Mouse (Mus musculus) forebrain, embryonic 12.5 days (tissue): ENCODE measurements around the gene Mlycd. TPM values are rescaled to one million over a fixed set of nuclear protein-coding genes. Genes with fewer than 3 reads are reported as not detected.

Experiments
- ATAC-seq: fragments of 200-750 bp; cut with Nextera tagmentation; 2 replicates; pipeline ENCODE4 v1.8.0; 2017; ENCODE audit warnings: moderate TSS enrichment; ENCODE audit not compliant: low FRiP score
- H3K27ac ChIP-seq: fragments of 300-500 bp; sonication (generic); 2 replicates; pipeline ENCODE4 v1.5.1; 2016; ENCODE audit warnings: mild to moderate bottlenecking
- H3K27me3 ChIP-seq: fragments of 300-500 bp; sonication (generic); 2 replicates; pipeline ENCODE4 v1.6.1; 2016; ENCODE audit warnings: mild to moderate bottlenecking
- H3K36me3 ChIP-seq: fragments of 300-500 bp; sonication (generic); replicated peaks from 2 replicates; pipeline ENCODE4 v1.6.1; 2016; ENCODE audit warnings: mild to moderate bottlenecking
- H3K4me1 ChIP-seq: fragments of 300-500 bp; sonication (generic); 2 replicates; pipeline ENCODE4 v1.6.1; 2016
- H3K4me2 ChIP-seq: fragments of 300-500 bp; sonication (generic); 2 replicates; pipeline ENCODE4 v1.6.1; 2016; ENCODE audit warnings: mild to moderate bottlenecking, moderate library complexity
- H3K4me3 ChIP-seq: fragments of 300-500 bp; sonication (generic); replicated peaks from 2 replicates; pipeline ENCODE4 v1.5.1; 2016; ENCODE audit warnings: mild to moderate bottlenecking
- H3K9ac ChIP-seq: fragments of 300-500 bp; sonication (generic); 2 replicates; pipeline ENCODE4 v1.6.1; 2016; ENCODE audit warnings: mild to moderate bottlenecking
- H3K9me3 ChIP-seq: fragments of 300-500 bp; sonication (generic); 2 replicates; pipeline ENCODE4 v1.6.1; 2016
- WGBS: fragments of 180-500 bp; shearing (Covaris S2); methylation state at CpG from one replicate; pipeline ENCODE4 v1.1.7; 2016; 5-methylcytosine and 5-hydroxymethylcytosine counted together
- polyA plus RNA-seq: library from polyadenylated mRNA; unstranded; fragments of >200 nt; fragmentation: Nextera tagmentation; extraction: Ambion mirVana; gene quantifications from 2 replicates; pipeline ENCODE4 v1.2.1, GENCODE M21; 2016

Gene Mlycd
- polyA plus RNA-seq, 1 experiment from 2014 or later = 13.9 TPM

DNA sequence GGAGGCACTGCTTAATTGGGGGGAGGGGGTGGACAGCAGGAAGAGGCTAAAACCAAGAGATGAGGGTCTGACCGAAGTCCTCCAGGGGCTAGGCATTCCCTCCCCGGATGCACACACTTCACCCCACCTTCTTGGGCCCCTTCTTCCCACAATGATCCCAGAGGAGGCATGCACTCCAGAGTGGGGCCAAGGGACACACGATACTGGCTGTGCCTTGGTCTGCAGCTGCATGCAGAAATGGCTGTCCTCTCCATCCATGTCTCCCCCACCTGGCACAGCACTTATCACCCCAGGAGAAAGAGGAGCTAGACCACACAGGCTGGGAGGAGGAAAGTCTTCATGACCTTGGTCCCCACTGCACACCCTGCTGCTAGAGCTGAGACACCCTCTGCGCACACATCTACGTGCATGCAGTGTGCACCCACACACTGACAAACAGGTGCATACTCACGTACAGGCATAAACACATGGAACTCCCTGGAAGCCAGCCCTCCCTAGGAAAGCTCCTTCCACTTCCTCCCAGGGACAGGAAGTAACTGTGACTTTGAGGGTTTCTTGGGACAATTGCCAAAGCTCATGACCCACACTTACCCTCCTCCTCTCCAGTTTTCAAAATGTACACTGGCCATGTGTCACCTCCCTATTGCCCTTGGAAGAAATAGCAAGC, 31.5 kb downstream of the Mlycd start:
- no peak overlapping the region for H3K9ac ChIP-seq
- H3K27ac ChIP-seq = no peak overlapping the region
- peaks cover 4% of the 10 kb centered on the region; the same call in 1 of the 2 replicates for H3K4me1 ChIP-seq
- no peaks in the 10 kb centered on the region for H3K9me3 ChIP-seq
- H3K27me3 ChIP-seq = no peaks in the 10 kb centered on the region
- no peak overlapping the region for H3K4me3 ChIP-seq
- H3K4me2 ChIP-seq = no peak overlapping the region
- no peaks in the 10 kb centered on the region for H3K36me3 ChIP-seq
- no peak for ATAC-seq
- 87% methylated on average over 6 of the region's 6 CpGs for WGBS

DNA sequence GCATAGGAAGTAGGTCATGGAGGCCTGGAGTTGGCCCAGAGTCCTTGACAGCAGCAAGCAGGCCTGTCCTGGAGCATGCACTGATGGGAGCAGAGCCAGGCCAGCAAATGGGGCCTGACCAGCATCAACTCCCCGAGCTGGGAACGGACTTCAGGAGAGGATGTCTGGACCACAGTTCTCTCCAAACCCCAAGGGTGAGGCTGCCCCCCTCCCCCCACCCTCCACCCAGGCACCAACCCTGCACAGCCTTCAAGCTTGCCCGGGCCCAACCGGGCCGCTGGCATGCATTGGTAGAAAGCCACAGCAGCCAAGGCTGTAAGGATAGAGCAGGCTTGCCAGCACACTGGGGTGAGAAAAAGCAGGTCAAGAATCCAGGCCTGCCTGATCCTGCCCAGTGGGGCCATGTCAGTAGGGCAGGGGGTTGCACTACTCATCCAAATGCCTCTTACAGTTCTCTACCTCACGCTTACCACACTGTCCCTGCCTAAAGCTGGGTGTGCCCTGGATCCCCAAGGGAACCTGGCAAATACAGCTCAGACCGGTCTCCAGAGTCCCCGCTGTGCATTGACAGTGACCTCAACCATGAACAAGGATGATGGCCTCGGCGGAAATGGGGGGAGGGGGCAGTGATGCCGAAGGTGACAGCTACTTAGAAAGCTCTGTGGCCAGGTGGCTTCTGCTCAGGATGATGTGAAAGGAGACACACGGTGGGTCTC, 33.1 kb downstream of the Mlycd start:
- no peak overlapping the region for H3K27ac ChIP-seq
- H3K36me3 ChIP-seq = no peaks in the 10 kb centered on the region
- no peak overlapping the region for H3K9ac ChIP-seq
- H3K4me3 ChIP-seq = no peak overlapping the region
- no peaks in the 10 kb centered on the region for H3K9me3 ChIP-seq
- H3K4me2 ChIP-seq = no peak overlapping the region
- H3K27me3 ChIP-seq = no peaks in the 10 kb centered on the region
- no peaks in the 10 kb centered on the region for H3K4me1 ChIP-seq
- ATAC-seq = no peak
- WGBS = 80% methylated on average over 12 of the region's 12 CpGs

DNA sequence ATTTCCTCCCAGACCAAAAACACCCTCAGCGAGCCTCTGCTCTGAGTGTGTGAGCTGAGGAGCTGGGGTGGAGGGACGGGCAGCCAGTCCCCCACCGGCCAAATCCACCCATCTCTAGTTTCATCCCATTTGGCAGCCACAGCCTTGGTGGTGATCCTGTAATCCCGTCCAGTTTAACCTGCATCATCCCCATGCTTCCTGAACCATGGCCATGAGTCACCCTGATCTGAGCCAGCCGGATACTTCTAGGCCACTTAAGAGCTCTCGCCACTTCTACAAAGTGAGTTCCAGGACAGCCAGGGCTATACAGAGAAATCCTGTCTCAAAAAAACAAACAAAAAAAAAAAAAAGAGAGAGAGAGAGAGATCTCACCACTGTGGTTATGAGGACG, 33.7 kb downstream of the Mlycd start:
- H3K4me1 ChIP-seq = no peaks in the 10 kb centered on the region

DNA sequence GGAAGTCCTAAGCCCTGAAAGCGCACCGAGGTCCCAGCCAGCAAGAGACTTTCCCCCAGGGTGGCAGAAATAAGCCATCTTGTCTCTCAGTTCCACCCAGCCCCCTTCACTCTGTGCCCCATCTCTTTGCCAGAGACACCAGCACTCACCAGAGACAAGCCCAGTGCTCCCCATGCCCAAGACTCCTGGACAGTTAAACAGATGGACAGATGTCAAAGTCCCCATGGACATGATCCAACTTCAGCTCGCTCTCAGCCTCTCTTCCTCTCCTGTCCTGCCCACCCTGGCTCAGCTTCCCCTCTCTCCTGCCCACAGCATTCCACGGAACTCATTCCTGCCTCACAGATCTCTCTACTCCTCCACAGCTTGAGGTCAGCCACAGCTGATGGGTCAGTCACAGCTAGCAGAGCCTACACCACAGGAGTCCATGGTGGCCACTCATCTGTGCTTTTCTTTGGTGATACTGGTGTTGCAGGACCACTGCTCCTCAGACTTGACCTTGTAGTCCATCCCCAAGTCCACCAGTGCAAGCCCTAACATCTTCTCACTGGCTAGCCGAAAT, 34.2 kb downstream of the Mlycd start:
- no peaks in the 10 kb centered on the region for H3K36me3 ChIP-seq
- WGBS = 89% methylated on average over 5 of the region's 5 CpGs
- no peak overlapping the region for H3K4me3 ChIP-seq
- H3K9ac ChIP-seq = no peak overlapping the region
- H3K27ac ChIP-seq = no peak overlapping the region
- no peaks in the 10 kb centered on the region for H3K27me3 ChIP-seq
- no peak for ATAC-seq
- H3K4me1 ChIP-seq = no peaks in the 10 kb centered on the region
- H3K9me3 ChIP-seq = no peaks in the 10 kb centered on the region
- H3K4me2 ChIP-seq = no peak overlapping the region

More for the DNA sequence above, 33.7 kb downstream of the Mlycd start:
- Histone ChIP-seq H3K27me3 (no peaks in the 10 kb centered on the region), H3K4me2 (no peak overlapping the region), H3K36me3 (no peaks in the 10 kb centered on the region), H3K4me3 (no peak overlapping the region), H3K27ac (no peak overlapping the region), H3K9me3 (no peaks in the 10 kb centered on the region), H3K9ac (no peak overlapping the region)
- WGBS = 73% methylated on average over 7 of the region's 7 CpGs
- no peak for ATAC-seq

DNA sequence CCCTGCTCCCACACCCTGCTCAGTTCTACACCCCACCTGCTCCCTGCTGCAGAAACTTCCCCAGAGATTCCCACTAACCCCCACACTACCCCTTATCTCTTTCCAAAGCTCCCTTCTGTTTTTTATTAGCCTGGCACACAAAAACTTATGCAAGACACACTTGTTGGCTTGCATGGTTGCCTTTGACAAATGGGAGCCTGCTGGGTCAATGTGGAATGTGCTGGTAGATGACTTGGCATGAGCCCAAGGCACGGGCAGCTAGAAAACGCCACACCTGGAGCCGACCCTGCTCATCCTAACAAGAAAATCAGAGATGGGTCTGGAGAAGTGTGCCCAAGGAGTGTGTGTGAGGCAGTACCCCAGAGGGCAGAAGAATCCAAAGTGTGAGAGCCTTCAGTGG, 34.9 kb downstream of the Mlycd start:
- Histone ChIP-seq H3K4me3 (no peak overlapping the region), H3K9ac (no peak overlapping the region), H3K4me2 (no peak overlapping the region), H3K27ac (no peak overlapping the region), H3K9me3 (no peaks in the 10 kb centered on the region), H3K36me3 (no peaks in the 10 kb centered on the region), H3K27me3 (no peaks in the 10 kb centered on the region), H3K4me1 (no peaks in the 10 kb centered on the region)
- no peak for ATAC-seq
- 87% methylated on average over 3 of the region's 3 CpGs for WGBS

DNA sequence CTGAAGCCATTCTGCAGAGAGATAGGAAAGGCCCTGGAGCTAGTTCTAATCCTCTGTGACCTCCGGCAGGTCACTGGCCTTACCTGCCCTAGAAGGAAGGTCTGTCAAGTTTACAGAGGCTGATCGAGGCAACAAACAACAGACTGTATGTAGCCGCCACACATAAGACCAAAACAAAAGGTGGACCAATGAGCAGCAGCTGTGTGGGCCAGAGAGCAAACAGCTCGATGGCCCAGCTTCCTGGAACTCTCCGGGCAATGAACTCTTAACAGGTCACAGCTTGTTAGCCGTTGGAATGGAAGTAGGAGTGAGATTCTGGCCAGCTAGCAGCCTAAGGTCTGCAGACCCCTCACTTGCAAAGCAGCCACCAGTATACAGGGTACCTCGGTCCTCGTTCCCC, 35.6 kb downstream of the Mlycd start:
- Histone ChIP-seq H3K4me1 (no peaks in the 10 kb centered on the region), H3K4me2 (no peak overlapping the region), H3K4me3 (no peak overlapping the region), H3K9me3 (no peaks in the 10 kb centered on the region), H3K27me3 (no peaks in the 10 kb centered on the region), H3K9ac (no peak overlapping the region), H3K27ac (no peak overlapping the region), H3K36me3 (no peaks in the 10 kb centered on the region)
- ATAC-seq = no peak
- 80% methylated on average over 8 of the region's 8 CpGs for WGBS

DNA sequence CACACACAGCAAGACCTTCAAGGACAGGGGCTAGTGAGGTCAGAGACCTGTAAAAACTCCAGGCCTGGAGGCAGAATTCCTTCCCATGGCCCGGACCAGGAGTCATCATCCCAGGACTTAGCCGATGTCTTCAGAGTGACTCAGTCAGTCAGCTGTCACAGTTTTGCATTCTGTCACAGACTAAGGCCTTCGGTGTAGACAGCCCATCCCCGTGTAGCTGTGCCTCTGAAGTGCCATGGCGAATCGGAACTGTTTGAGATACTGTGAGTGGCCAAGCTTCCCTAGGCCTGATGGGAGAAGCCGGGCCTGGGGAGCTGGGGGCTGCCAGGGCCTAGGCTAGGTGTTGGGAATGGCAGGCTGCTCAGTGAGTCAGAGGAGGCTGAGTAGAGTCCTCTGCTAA, 36.0 kb downstream of the Mlycd start:
- Histone ChIP-seq H3K36me3 (no peaks in the 10 kb centered on the region), H3K4me3 (no peak overlapping the region), H3K27ac (no peak overlapping the region), H3K9me3 (no peaks in the 10 kb centered on the region), H3K4me1 (no peaks in the 10 kb centered on the region), H3K4me2 (no peak overlapping the region), H3K27me3 (no peaks in the 10 kb centered on the region), H3K9ac (no peak overlapping the region)
- ATAC-seq = no peak
- 84% methylated on average over 7 of the region's 7 CpGs for WGBS

DNA sequence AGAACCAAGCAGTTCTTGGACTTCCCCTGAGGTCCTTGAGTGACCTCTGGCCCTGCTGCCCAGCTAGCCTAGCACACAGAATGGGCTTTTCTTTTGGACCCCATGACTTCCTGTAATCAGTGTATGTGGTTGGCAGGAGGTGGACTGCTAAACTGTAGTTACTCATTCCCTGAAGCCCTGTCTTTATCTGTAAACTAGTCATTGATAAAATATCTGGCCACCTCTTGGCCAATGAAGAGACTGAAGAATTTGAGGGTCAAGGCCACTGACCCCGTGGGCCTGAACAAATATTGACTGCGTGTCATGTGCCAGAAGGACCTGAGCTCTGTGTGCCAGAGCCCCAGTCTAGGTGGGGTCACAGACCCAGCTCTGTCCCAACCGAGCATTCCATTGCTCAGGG, 37.7 kb downstream of the Mlycd start:
- H3K36me3 ChIP-seq = no peaks in the 10 kb centered on the region
- H3K9ac ChIP-seq = no peak overlapping the region
- H3K27ac ChIP-seq = no peak overlapping the region
- H3K27me3 ChIP-seq = no peaks in the 10 kb centered on the region
- peaks cover 5% of the 10 kb centered on the region; the same call in 1 of the 2 replicates for H3K4me1 ChIP-seq
- H3K4me3 ChIP-seq = no peak overlapping the region
- H3K4me2 ChIP-seq = no peak overlapping the region
- ATAC-seq = no peak
- WGBS = 50% methylated on average over 3 of the region's 3 CpGs
- H3K9me3 ChIP-seq = no peaks in the 10 kb centered on the region

DNA sequence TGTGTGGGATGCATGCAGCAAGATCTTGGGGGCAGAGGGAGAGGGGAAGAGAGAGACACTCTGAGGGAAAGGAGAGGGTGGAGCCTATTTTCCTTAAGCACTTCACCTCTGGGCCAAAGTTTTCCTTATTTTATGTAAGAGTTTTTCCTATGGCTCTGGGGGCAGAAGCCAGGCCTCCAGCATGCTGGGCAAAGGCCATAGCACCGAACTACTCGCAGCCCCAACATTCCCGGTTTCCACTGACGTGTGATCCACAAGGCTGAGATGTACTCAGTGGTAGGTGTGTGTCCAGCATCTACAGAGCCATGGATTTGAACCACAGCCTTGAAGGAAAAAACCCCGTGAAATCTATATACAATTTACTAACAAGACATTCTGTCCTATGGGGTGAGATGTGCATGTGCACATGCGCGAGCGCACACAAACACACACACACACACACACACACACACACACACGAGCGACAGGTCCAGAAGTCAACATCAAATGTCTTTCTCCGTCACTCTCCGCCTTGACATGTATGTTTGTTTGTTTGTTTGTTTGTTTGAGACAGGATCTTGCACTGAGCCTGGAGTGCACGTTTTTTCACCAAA, 39.0 kb downstream of the Mlycd start, which contains the start of gene Osgin1:
Osgin1 (plus strand) TSS at position 543 of the 593 bp plus-strand sequence.
- H3K36me3 ChIP-seq = no peaks in the 10 kb centered on the region
- no peaks in the 10 kb centered on the region for H3K9me3 ChIP-seq
- no peak within 1 kb of the TSS for H3K4me3 ChIP-seq
- H3K9ac ChIP-seq = no peak within 1 kb of the TSS
- WGBS = 91% methylated on average over 13 of the region's 13 CpGs
- no peak for ATAC-seq
- no peaks in the 10 kb centered on the region for H3K27me3 ChIP-seq
- H3K4me1 ChIP-seq = peaks cover 5% of the 10 kb centered on the region; the same call in 1 of the 2 replicates
- H3K4me2 ChIP-seq = no peak within 1 kb of the TSS
- no peak within 1 kb of the TSS for H3K27ac ChIP-seq

DNA sequence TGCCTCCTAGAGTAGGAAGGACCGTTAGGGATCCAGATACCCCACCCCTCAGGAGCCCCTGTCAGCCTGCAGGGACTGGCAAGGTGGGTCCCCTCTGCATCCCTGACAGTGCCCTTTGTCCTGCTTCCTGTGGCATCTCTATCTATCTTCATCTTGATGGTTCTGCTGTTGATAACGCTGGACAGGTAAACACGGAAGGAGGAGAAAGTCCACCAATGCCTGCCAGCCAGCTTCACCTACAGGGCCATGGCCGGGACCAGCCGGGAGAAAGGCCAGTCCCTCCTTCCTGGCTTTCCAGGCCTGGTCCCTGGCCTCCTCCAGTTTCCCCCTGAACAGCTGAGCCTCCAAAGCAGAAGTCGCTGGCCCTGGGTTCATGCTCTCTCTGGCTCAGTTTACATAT, 39.9 kb downstream of the Mlycd start:
- 81% methylated on average over 6 of the region's 6 CpGs for WGBS

DNA sequence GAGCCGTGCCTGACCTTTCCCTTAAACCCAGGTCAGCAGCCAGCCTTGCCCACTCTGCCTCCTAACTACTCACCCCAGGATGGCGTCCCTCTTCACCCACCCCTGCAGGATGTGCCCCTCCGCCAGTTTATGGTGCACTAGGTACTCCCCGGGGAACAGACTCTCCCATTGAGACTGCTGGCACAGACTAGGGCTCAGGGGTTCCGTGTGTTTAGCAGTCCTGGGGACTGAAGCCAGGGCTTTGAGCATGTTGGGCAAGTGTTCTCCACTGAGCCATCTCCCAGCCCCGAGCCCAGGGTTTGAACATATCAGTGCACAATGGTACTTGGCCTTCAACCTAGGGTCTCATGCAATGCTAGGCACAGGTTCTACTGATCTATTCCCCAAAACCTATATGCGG, 40.8 kb downstream of the Mlycd start:
- H3K36me3 ChIP-seq = no peaks in the 10 kb centered on the region
- no peak for ATAC-seq
- H3K27me3 ChIP-seq = 0 out of 2 replicates have a peak, but pooled peaks cover 5% of the 10 kb centered on the region
- H3K27ac ChIP-seq = no peak overlapping the region
- WGBS = 83% methylated on average over 7 of the region's 7 CpGs
- H3K4me3 ChIP-seq = no peak overlapping the region
- H3K4me2 ChIP-seq = no peak overlapping the region
- no peak overlapping the region for H3K9ac ChIP-seq
- H3K9me3 ChIP-seq = no peaks in the 10 kb centered on the region
- peaks cover 11% of the 10 kb centered on the region for H3K4me1 ChIP-seq

More for the DNA sequence above, 39.9 kb downstream of the Mlycd start:
- no peak for ATAC-seq
- H3K9me3 ChIP-seq = no peaks in the 10 kb centered on the region
- H3K36me3 ChIP-seq = no peaks in the 10 kb centered on the region
- no peak overlapping the region for H3K27ac ChIP-seq
- no peak overlapping the region for H3K4me2 ChIP-seq
- H3K27me3 ChIP-seq = no peaks in the 10 kb centered on the region
- peaks cover 5% of the 10 kb centered on the region; the same call in 1 of the 2 replicates for H3K4me1 ChIP-seq
- H3K4me3 ChIP-seq = no peak overlapping the region
- H3K9ac ChIP-seq = no peak overlapping the region

DNA sequence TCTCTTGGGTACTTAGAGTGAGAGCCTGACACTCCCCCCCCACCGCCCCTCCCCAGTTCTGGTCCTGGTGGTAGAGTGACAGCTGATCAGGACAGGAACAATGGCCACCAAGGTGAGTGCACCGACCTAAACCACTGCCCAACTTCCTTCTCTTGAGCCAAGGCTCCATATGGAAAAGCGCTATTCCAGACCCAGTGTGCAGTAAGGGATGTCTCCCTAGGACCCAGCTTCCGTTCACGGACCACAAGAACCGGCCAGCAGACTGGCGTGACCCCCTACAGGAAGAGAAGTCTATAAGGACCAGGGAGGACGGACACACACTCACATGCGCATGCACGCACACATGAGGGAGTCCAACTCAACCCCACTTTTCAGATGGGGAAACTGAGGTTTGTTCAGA, 41.7 kb downstream of the Mlycd start:
- ATAC-seq = no peak
- Histone ChIP-seq H3K27me3 (0 out of 2 replicates have a peak, but pooled peaks cover 10% of the 10 kb centered on the region), H3K36me3 (no peaks in the 10 kb centered on the region), H3K9me3 (no peaks in the 10 kb centered on the region), H3K9ac (no peak overlapping the region), H3K4me2 (no peak overlapping the region), H3K27ac (no peak overlapping the region), H3K4me3 (no peak overlapping the region), H3K4me1 (peaks cover 17% of the 10 kb centered on the region)
- WGBS = 89% methylated on average over 10 of the region's 10 CpGs
